Mouse (Mus musculus) heart, adult 2 months (tissue): ENCODE data around the gene Fxyd7. TPM values are rescaled to one million over a fixed set of nuclear protein-coding genes. Genes with fewer than 3 reads are reported as not detected.

Experiments
- DNase-seq, 2 experiments: peaks; one replicate each; pipeline ENCODE4 v3.0.0; 2021
- H3K27ac ChIP-seq: fragments of 200-600 bp; 2 replicates; pipeline ENCODE4 v1.8.1; 2022
- H3K27me3 ChIP-seq: fragments of 200-500 bp; 2 replicates; pipeline ENCODE4 v1.6.1; 2012; ENCODE audit warnings: mild to moderate bottlenecking, low read length, inconsistent platforms, mixed read lengths; ENCODE audit not compliant: control insufficient read depth, insufficient read depth
- H3K36me3 ChIP-seq: fragments of 200-500 bp; 2 replicates; pipeline ENCODE4 v1.6.1; 2012; ENCODE audit warnings: low read length, inconsistent platforms; ENCODE audit not compliant: control insufficient read depth, insufficient read depth
- H3K4me1 ChIP-seq: fragments of 200-500 bp; 2 replicates; pipeline ENCODE4 v1.6.1; 2011; ENCODE audit warnings: low read length; ENCODE audit not compliant: control insufficient read depth, insufficient read depth
- H3K4me3 ChIP-seq: fragments of 200-600 bp; 2 replicates; pipeline ENCODE4 v1.8.1; 2022
- H3K79me2 ChIP-seq: fragments of 200-500 bp; replicated peaks from 2 replicates; pipeline ENCODE4 v1.6.1; 2012; ENCODE audit warnings: mild to moderate bottlenecking, inconsistent platforms, low read length, moderate library complexity, mixed read lengths; ENCODE audit not compliant: control insufficient read depth, insufficient read depth
- H3K9ac ChIP-seq: fragments of 200-500 bp; 2 replicates; pipeline ENCODE4 v1.6.1; 2012; ENCODE audit warnings: low read depth, mild to moderate bottlenecking, control low read depth, inconsistent platforms, low read length, mixed read lengths
- CTCF ChIP-seq: fragments of 200-600 bp; IDR thresholded peaks from 2 replicates; pipeline ENCODE4 v1.8.1; 2022; ENCODE audit warnings: antibody characterized with exemption, mild to moderate bottlenecking, moderate library complexity
- EP300 ChIP-seq: fragments of 200-500 bp; IDR thresholded peaks from 2 replicates; pipeline ENCODE4 v1.6.1; 2011; ENCODE audit warnings: low read depth, low read length, control low read depth; ENCODE audit not compliant: insufficient read depth
- POLR2A ChIP-seq: fragments of 200-500 bp; IDR thresholded peaks from 2 replicates; pipeline ENCODE4 v1.6.1; 2011; ENCODE audit warnings: mild to moderate bottlenecking, low read depth, low read length, control low read depth; ENCODE audit not compliant: insufficient read depth
- WGBS: fragments of 180-500 bp; shearing (Covaris S2); methylation state at CpG from one replicate; pipeline ENCODE4 v1.1.7; 2018; 5-methylcytosine and 5-hydroxymethylcytosine counted together
- intact Hi-C: fragments of 180-260 bp; cut with DNase I; formaldehyde crosslinking; loops from one replicate; pipeline ENCODE4 v1.15.1; 2025
- polyA plus RNA-seq: library from polyadenylated mRNA; depleted of rRNA; stranded (reverse); fragments of >200 nt; gene quantifications from 2 replicates; pipeline ENCODE4 v1.2.3, GENCODE M21; 2012
- total RNA-seq, 2 experiments: library from RNA; stranded (reverse); gene quantifications; 2 replicates each; pipeline ENCODE4 v1.2.3; 2021

Fxyd7 gene
- total and polyA plus RNA-seq, 3 experiments: 0.63 to 3.4 (median 1.5) TPM

- 76% methylated on average over 3 of the region's 3 CpGs for WGBS
- Histone ChIP-seq H3K27me3 (no peaks in the 10 kb centered on the region), H3K27ac (no peak overlapping the region), H3K9ac (no peak overlapping the region), H3K36me3 (no peaks in the 10 kb centered on the region), H3K4me1 (peaks cover 14% of the 10 kb centered on the region), H3K4me3 (no peak overlapping the region), H3K79me2 (no peaks in the 10 kb centered on the region)
- no peak for DNase-seq
- intact Hi-C loops: loop anchor here (2.0 kb wide), 1 partner anchor 22 kb away; the partner anchor contains the start of gene Lgi4
- TF ChIP-seq CTCF: no peak
- TF ChIP-seq EP300: no peak
- TF ChIP-seq POLR2A: no peak
Observed at GRCm38 (mm10) chr7:31080611-31081010, 29.3 kb upstream of the Fxyd7 start.

DNA sequence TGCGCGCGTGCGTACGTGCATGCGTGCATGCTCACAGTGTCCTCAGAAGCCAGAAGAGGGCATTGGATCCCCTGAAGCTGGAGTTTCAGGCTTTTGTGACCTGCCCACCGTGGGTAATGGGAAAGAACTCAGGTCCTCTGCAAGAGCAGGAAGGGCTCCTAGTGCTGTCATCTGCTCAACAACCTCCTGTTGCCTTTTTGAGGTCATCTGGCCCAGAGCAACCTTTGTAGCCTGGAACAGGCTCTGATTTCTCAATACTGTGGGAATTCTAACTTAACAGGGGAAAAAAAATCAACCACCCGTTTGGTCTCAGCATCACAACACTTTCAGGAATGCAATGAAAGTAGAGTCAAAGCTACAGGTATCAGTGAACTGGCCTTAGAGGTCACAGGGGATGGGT is 28.4 kb upstream of the Fxyd7 start:
- 82% methylated on average over 8 of the region's 8 CpGs for WGBS
- no peak overlapping the region for H3K27ac ChIP-seq
- intact Hi-C loops: loop anchor here (2.0 kb wide), 2 partner anchors 17 to 21 kb away; partner anchors contain the start of gene Lgi4
- H3K4me1 ChIP-seq: peaks cover 10% of the 10 kb centered on the region
- no peaks in the 10 kb centered on the region for H3K36me3 ChIP-seq
- no peak overlapping the region for H3K9ac ChIP-seq
- no peak for DNase-seq
- H3K4me3 ChIP-seq: no peak overlapping the region
- H3K79me2 ChIP-seq: no peaks in the 10 kb centered on the region
- TF ChIP-seq CTCF: no peak
- no peak for TF ChIP-seq POLR2A
- no peaks in the 10 kb centered on the region for H3K27me3 ChIP-seq

DNA sequence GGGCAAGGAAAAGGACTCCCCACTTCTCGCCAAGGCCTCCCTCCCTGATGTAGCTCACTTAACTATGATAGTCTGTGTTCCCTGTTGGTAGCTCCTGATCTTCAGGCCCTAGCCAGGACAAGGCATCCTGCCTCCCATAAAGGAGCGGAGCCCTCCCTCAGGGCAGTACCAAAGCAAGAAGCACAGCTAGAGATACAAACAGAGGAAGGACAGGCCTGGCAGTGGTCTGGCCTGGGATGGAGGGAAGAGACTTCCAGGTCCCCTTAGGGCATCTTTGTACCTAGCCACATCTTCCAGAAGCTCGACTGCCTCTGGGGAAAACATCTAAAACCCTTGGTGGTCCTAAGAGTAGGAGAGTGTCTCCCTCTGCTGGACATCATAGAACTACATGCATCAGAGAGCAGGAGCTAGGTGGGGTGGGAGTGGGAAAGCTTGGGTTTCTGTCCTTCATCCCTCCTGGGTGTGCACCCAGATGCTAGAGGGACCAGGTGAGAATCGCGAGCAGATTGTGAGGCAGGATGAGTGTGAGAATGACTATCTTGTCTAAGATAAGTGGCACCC is 26.7 kb upstream of the Fxyd7 start:
- Histone ChIP-seq H3K79me2 (no peaks in the 10 kb centered on the region), H3K27ac (no peak overlapping the region), H3K27me3 (no peaks in the 10 kb centered on the region), H3K4me1 (peaks cover 2% of the 10 kb centered on the region), H3K4me3 (no peak overlapping the region), H3K36me3 (no peaks in the 10 kb centered on the region), H3K9ac (no peak overlapping the region)
- DNase-seq: no peak
- WGBS: 38% methylated on average over 5 of the region's 5 CpGs
- TF ChIP-seq CTCF: peak; percentile 83
- TF ChIP-seq POLR2A: no peak
- intact Hi-C loops: loop anchor here (2.0 kb wide), 1 partner anchor 19 kb away; no protein-coding TSS in a partner anchor

GRCm38 (mm10) chr7:31077470-31077869 is 26.2 kb upstream of the Fxyd7 start:
- 68% methylated on average over 6 of the region's 6 CpGs for WGBS
- Histone ChIP-seq H3K9ac (no peak overlapping the region), H3K4me3 (no peak overlapping the region), H3K27me3 (no peaks in the 10 kb centered on the region), H3K27ac (no peak overlapping the region), H3K36me3 (no peaks in the 10 kb centered on the region), H3K79me2 (no peaks in the 10 kb centered on the region), H3K4me1 (no peaks in the 10 kb centered on the region)
- no peak for DNase-seq
- TF ChIP-seq POLR2A: no peak
- TF ChIP-seq EP300: no peak
- TF ChIP-seq CTCF: no peak
- intact Hi-C loops: no loop called here

DNA sequence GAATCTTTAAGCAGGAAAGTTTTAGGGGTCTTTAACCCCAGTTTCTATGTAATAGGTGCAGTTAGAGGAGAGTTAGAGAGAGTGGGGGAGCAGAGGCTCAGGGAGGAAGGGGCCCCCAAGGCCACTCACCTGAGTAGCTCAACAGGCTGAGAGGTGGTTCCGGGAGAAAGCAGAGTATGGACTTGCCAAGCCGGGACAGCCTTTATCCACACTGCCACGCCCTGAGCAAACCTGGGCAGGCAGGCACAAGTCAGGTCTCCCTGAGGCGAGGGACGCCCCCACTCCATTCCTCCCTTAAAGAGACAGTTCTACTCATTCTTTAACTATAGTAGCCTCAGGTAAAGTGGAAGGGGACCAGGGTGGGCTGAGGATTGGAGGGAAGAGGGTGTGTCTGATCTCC is 25.2 kb upstream of the Fxyd7 start, which contains the start of gene Fxyd3:
Gene Fxyd3, minus strand, starts transcription at position 213 of the 400 bp plus-strand sequence.
- intact Hi-C loops: no loop called here
- H3K4me1 ChIP-seq: no peaks in the 10 kb centered on the region
- H3K4me3 ChIP-seq: no peak within 1 kb of the TSS
- DNase-seq: no peak
- no peaks in the 10 kb centered on the region for H3K36me3 ChIP-seq
- no peak within 1 kb of the TSS for H3K27ac ChIP-seq
- H3K27me3 ChIP-seq: no peaks in the 10 kb centered on the region
- no peaks in the 10 kb centered on the region for H3K79me2 ChIP-seq
- TF ChIP-seq POLR2A: no peak
- no peak within 1 kb of the TSS for H3K9ac ChIP-seq
- WGBS: 63% methylated on average over 5 of the region's 5 CpGs

GRCm38 (mm10) chr7:31074713-31075069 is 23.4 kb upstream of the Fxyd7 start:
- TF ChIP-seq EP300: no peak
- TF ChIP-seq POLR2A: no peak
- TF ChIP-seq CTCF: no peak
- Histone ChIP-seq H3K36me3 (no peaks in the 10 kb centered on the region), H3K27me3 (no peaks in the 10 kb centered on the region), H3K4me3 (no peak overlapping the region), H3K79me2 (no peaks in the 10 kb centered on the region), H3K27ac (no peak overlapping the region), H3K4me1 (no peaks in the 10 kb centered on the region), H3K9ac (no peak overlapping the region)
- 57% methylated on average over 5 of the region's 5 CpGs for WGBS
- DNase-seq: no peak
- intact Hi-C loops: no loop called here
